Mouse (Mus musculus) kidney, adult 2 months (tissue): ENCODE measurements at regions not wholly inside any gene's neighbourhood (a gene's known extent, or its start where the extent isn't known, plus 50 kb on each side); places are given as distances from the start of the nearest gene placed in this dataset.

Source experiments
- CTCF ChIP-seq: fragments of 200-500 bp; conservative IDR thresholded peaks from 2 replicates; pipeline ENCODE4 v1.5.1; 2011; ENCODE audit warnings: low read depth, mild to moderate bottlenecking, control low read depth, low read length, moderate library complexity, mixed read lengths; ENCODE audit not compliant: insufficient read depth, insufficient read length
- POLR2A ChIP-seq: fragments of 200-500 bp; IDR thresholded peaks from one replicate; pipeline ENCODE4 v1.6.1; 2011; ENCODE audit warnings: low read depth, low read length, control low read depth

DNA sequence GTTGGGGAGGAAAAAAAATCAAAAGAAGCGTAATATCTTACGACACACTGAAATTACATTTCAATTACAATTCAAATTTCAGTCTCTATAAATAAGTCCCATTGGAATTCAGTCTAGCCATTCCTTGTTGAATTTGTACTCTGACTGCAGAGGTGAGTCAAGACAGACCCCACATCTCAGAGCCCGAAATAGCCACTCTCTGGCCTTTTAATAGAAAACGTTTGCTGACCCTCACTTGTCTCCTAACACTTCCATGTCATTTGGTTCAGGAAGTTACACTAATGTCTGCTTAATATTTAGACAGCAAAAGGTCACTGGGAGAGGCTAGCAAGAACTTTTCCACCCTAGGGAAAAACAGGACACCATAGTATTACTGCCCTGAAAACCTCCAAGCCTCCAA lies 623.1 kb upstream of the Nox3 start:
- no peak for TF ChIP-seq CTCF
- no peak for TF ChIP-seq POLR2A
